Mouse (Mus musculus) lung, embryonic 14.5 days (tissue): ENCODE results near the gene Padi6. TPM values are rescaled to one million over a fixed set of nuclear protein-coding genes. Genes with fewer than 3 reads are reported as not detected.

Experiments
- ATAC-seq: fragments of 200-750 bp; cut with Nextera tagmentation; 2 replicates; pipeline ENCODE4 v1.8.0; 2017; ENCODE audit warnings: mild to moderate bottlenecking, moderate TSS enrichment, moderate library complexity; ENCODE audit not compliant: insufficient read depth
- DNase-seq: peaks from one replicate; pipeline ENCODE4 v3.0.0-alpha.2; 2015
- H3K27ac ChIP-seq: fragments of 300-500 bp; sonication (generic); 2 replicates; pipeline ENCODE4 v1.5.1; 2014; ENCODE audit warnings: low read depth, mild to moderate bottlenecking, moderate library complexity
- H3K27me3 ChIP-seq: fragments of 300-500 bp; sonication (generic); 2 replicates; pipeline ENCODE4 v1.6.1; 2014; ENCODE audit warnings: low read length, control low read depth; ENCODE audit not compliant: insufficient read depth
- H3K36me3 ChIP-seq: fragments of 300-500 bp; sonication (generic); 2 replicates; pipeline ENCODE4 v1.6.1; 2014; ENCODE audit warnings: control low read depth; ENCODE audit not compliant: insufficient read depth
- H3K4me1 ChIP-seq: fragments of 300-500 bp; sonication (generic); 2 replicates; pipeline ENCODE4 v1.6.1; 2014; ENCODE audit warnings: antibody characterized with exemption, control low read depth; ENCODE audit not compliant: insufficient read depth
- H3K4me2 ChIP-seq: fragments of 300-500 bp; sonication (generic); 2 replicates; pipeline ENCODE4 v1.6.1; 2014; ENCODE audit warnings: mild to moderate bottlenecking
- H3K4me3 ChIP-seq: fragments of 300-500 bp; sonication (generic); 2 replicates; pipeline ENCODE4 v1.5.1; 2014; ENCODE audit warnings: low read depth, low read length
- H3K9ac ChIP-seq: fragments of 300-500 bp; sonication (generic); 2 replicates; pipeline ENCODE4 v1.6.1; 2014
- H3K9me3 ChIP-seq: fragments of 300-500 bp; sonication (generic); 2 replicates; pipeline ENCODE4 v1.6.1; 2016; ENCODE audit warnings: low read depth, low read length, control low read depth
- CTCF ChIP-seq: IDR thresholded peaks from 2 replicates; pipeline ENCODE4 v1.5.1; 2016; ENCODE audit warnings: antibody characterized with exemption, low read depth
- WGBS: fragments of 180-500 bp; shearing (Covaris S2); extraction: QIAGEN DNeasy Blood & Tissue Kit; methylation state at CpG from one replicate; pipeline ENCODE4 v1.1.7; 2014; 5-methylcytosine and 5-hydroxymethylcytosine counted together
- polyA plus RNA-seq: library from polyadenylated mRNA; unstranded; fragments of >200 nt; fragmentation: Nextera tagmentation; extraction: Ambion mirVana; gene quantifications from 2 replicates; pipeline ENCODE4 v1.2.1, GENCODE M21; 2014

Gene Padi6
- polyA plus RNA-seq, 1 experiment from 2014 or later: not detected

GRCm38 (mm10) chr4:140784292-140784945 lies 42.0 kb upstream of the Padi6 start:
- no peak for TF ChIP-seq CTCF
- H3K27me3 ChIP-seq: no peaks in the 10 kb centered on the region
- ATAC-seq: no peak
- H3K4me1 ChIP-seq: no peaks in the 10 kb centered on the region
- no peak overlapping the region for H3K4me2 ChIP-seq
- no peaks in the 10 kb centered on the region for H3K9me3 ChIP-seq
- no peak overlapping the region for H3K27ac ChIP-seq
- H3K9ac ChIP-seq: no peak overlapping the region
- 94% methylated on average over 9 of the region's 9 CpGs for WGBS
- H3K4me3 ChIP-seq: no peak overlapping the region
- DNase-seq: no peak
- H3K36me3 ChIP-seq: no peaks in the 10 kb centered on the region

GRCm38 (mm10) chr4:140782821-140783220 lies 40.4 kb upstream of the Padi6 start:
- H3K4me3 ChIP-seq: no peak overlapping the region
- H3K4me2 ChIP-seq: no peak overlapping the region
- 84% methylated on average over 9 of the region's 9 CpGs for WGBS
- no peak overlapping the region for H3K9ac ChIP-seq
- no peaks in the 10 kb centered on the region for H3K4me1 ChIP-seq
- no peak for ATAC-seq
- no peaks in the 10 kb centered on the region for H3K36me3 ChIP-seq
- no peak for DNase-seq
- no peak overlapping the region for H3K27ac ChIP-seq
- H3K27me3 ChIP-seq: no peaks in the 10 kb centered on the region
- TF ChIP-seq CTCF: no peak
- no peaks in the 10 kb centered on the region for H3K9me3 ChIP-seq

DNA sequence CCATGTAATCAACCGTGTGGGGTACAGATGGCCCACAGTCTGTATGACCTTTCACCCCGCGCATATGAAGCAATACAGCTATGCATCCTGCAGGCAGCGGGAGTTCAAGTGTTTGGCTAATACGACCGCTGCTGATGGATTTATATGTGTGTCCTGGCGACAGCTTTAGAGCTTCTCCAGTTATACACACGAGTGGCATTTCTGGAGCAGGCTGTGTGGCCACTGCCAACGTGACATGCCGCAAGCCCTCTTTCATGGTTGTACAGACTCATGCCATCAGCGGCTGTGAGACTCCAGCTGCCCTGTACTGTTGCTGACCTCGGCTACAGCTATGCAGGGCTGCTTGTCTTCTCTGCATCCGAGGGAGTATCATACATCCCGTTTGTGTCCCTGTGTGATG lies 38.1 kb upstream of the Padi6 start:
- no peaks in the 10 kb centered on the region for H3K4me1 ChIP-seq
- peak; percentile 56 for ATAC-seq
- no peak for TF ChIP-seq CTCF
- no peak overlapping the region for H3K9ac ChIP-seq
- no peaks in the 10 kb centered on the region for H3K9me3 ChIP-seq
- WGBS: 51% methylated on average over 14 of the region's 14 CpGs
- H3K36me3 ChIP-seq: no peaks in the 10 kb centered on the region
- H3K27ac ChIP-seq: no peak overlapping the region
- DNase-seq: peak; percentile 21
- H3K4me3 ChIP-seq: no peak overlapping the region
- H3K27me3 ChIP-seq: no peaks in the 10 kb centered on the region
- no peak overlapping the region for H3K4me2 ChIP-seq

GRCm38 (mm10) chr4:140779803-140780397 lies 37.5 kb upstream of the Padi6 start:
- WGBS: 11% methylated on average over 19 of the region's 19 CpGs
- no peak for TF ChIP-seq CTCF
- Histone ChIP-seq H3K27me3 (no peaks in the 10 kb centered on the region), H3K27ac (peak overlapping the region; percentile 24; the same call in 1 of the 2 replicates), H3K4me3 (no peak overlapping the region), H3K9me3 (no peaks in the 10 kb centered on the region), H3K4me2 (peak overlapping the region; percentile 27; the same call in 1 of the 2 replicates), H3K4me1 (no peaks in the 10 kb centered on the region), H3K36me3 (no peaks in the 10 kb centered on the region), H3K9ac (no peak overlapping the region)
- DNase-seq: peak; percentile 74
- ATAC-seq: peak; percentile 70; the same call in 1 of the 2 replicates

GRCm38 (mm10) chr4:140776623-140777022 lies 34.2 kb upstream of the Padi6 start:
- H3K4me2 ChIP-seq: no peak overlapping the region
- no peaks in the 10 kb centered on the region for H3K36me3 ChIP-seq
- no peak for ATAC-seq
- H3K9ac ChIP-seq: no peak overlapping the region
- no peaks in the 10 kb centered on the region for H3K27me3 ChIP-seq
- TF ChIP-seq CTCF: no peak
- no peak overlapping the region for H3K4me3 ChIP-seq
- 54% methylated on average over 13 of the region's 13 CpGs for WGBS
- H3K4me1 ChIP-seq: no peaks in the 10 kb centered on the region
- H3K9me3 ChIP-seq: no peaks in the 10 kb centered on the region
- no peak overlapping the region for H3K27ac ChIP-seq
- no peak for DNase-seq

GRCm38 (mm10) chr4:140775876-140776275 lies 33.4 kb upstream of the Padi6 start:
- TF ChIP-seq CTCF: no peak
- no peak for DNase-seq
- H3K4me2 ChIP-seq: no peak overlapping the region
- WGBS: 68% methylated on average over 10 of the region's 10 CpGs
- no peaks in the 10 kb centered on the region for H3K9me3 ChIP-seq
- H3K27me3 ChIP-seq: no peaks in the 10 kb centered on the region
- no peak overlapping the region for H3K4me3 ChIP-seq
- H3K27ac ChIP-seq: no peak overlapping the region
- no peak overlapping the region for H3K9ac ChIP-seq
- no peaks in the 10 kb centered on the region for H3K36me3 ChIP-seq
- no peaks in the 10 kb centered on the region for H3K4me1 ChIP-seq
- ATAC-seq: no peak

DNA sequence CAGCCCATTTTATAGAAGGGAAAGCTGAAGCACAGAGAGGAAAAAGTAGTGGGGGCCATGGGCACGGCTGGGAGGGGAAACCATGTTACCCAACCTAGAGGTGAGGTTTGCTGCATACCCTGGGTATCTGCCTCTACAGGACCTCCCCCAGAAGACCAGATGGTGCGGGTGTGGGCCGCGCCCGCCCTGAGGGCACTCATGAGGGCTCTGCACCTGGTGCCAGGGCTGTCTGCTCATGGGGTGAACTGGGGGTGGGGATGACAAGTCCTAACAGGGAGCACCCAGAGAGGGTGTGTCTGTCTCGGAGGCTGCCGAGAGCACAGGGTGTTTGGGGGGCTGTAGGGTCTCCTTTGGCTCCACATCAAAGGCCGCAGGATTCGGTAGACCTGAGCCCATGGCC lies 32.5 kb upstream of the Padi6 start:
- H3K36me3 ChIP-seq: no peaks in the 10 kb centered on the region
- 87% methylated on average over 9 of the region's 9 CpGs for WGBS
- no peaks in the 10 kb centered on the region for H3K9me3 ChIP-seq
- H3K27me3 ChIP-seq: no peaks in the 10 kb centered on the region
- H3K4me1 ChIP-seq: no peaks in the 10 kb centered on the region
- no peak for TF ChIP-seq CTCF
- DNase-seq: no peak
- ATAC-seq: no peak
- no peak overlapping the region for H3K4me2 ChIP-seq
- no peak overlapping the region for H3K27ac ChIP-seq
- H3K4me3 ChIP-seq: no peak overlapping the region
- no peak overlapping the region for H3K9ac ChIP-seq
